Mouse (Mus musculus): ENCODE measurements around the gene Dact2. TPM values are rescaled to one million over a fixed set of nuclear protein-coding genes. Genes with fewer than 3 reads are reported as not detected.

Dact2 gene
- polyA plus RNA-seq (2015; fragmentation: Nextera tagmentation; extraction: Ambion mirVana): 19.5 and 21.1 TPM in 2 replicates

DNA sequence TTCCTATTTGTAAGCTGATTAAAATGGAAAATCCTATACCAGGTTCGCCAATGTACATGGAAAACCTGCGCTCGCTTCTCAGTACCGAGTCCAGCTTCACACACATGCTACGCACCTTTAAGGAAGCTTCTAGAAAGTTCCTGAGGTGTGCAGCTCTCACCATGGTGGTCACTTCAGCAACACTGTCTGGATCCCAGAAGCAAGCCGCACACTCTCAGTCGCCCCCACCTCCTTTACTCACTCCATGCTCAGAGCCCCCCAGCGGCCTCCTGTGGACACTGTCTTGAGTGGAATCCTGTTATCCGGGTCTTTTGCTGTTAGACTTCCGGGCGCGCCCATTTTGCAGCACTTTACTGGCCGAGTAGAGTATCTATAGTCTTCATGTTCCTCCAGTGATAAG is at the start of gene Dact2:
Gene Dact2 (minus strand): TSS at position 244 of the 400 bp plus-strand sequence.
- no peak for DNase-seq (ENCODE audit: low spot score)

DNA sequence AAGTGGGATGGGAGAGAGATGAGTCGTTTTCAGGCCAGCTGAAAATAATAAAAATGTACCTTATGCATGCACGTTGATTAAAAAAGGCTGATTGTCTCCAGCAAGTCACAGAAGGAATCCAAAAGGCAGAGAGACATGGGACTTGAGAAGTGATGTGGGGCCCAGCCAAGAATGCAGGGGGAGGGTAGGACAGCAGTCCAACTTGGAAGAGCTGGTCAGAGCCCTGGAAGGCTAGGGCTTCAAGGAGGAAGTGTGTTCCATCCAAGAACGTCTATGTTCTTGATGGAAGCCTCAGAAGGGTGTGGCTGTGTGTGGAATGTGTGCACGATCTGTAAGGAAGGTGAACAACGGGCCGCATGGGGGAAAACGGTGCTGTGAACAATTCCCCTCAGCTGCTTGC is 48.4 kb upstream of the Dact2 start:
- DNase-seq (ENCODE audit: low spot score): no peak

DNA sequence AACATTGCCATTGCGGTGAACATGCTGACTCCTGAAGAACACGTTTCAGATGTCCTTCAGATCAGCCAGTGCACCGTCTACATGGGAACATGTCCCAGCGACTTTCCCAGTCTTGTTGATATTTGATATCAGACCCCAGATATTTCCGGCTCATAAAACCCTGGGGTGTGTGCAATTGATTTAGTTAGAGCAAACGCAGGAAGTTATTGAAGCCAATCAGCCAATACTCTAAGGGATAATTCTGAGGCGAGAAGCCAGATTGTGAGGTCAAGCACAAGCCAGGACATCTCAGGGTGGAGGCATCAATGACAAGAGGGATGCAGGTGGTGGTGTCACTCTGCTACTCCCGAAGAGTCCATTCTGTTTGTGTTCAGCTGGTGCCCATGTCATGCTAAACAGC is 46.3 kb upstream of the Dact2 start:
- DNase-seq (ENCODE audit: low spot score): no peak

DNA sequence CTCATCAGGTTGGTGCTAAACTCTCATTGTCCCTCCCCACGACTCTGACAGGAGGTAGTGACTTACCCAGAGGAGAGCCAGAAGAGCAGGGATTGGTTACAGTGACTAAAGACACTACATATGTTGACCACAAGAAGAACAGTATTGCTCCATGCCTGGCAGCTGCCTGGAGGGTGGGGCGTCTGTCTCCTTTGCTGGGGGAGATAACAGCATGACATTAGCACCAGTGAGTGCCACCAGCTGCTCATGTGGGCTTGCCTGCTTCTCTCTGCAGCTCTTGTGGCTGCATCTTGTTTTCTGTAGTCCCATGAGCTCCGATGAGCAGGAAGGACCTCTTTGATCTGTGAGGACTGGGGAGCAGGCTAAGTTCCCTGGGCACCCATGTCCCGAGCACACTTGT is 45.5 kb upstream of the Dact2 start:
- DNase-seq (ENCODE audit: low spot score): no peak

DNA sequence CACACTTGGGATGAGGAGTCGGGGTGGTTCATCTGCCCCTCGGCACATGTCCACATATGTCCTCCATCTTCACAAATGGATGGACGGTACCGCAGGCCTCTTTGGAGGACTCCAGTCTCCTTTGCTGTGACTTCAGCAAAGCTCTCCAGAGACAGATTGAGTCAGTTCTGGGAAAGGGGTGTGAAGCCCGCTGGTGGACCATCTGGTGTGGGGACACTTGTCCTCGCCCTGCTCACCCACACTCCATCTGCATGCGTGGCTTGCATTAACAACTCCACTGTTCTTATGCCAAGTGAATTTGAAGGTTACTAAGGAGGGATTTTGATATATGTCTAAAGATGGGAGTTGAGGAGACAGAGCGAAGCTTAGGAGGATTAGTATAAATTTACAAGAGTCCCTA is 43.8 kb upstream of the Dact2 start:
- no peak for DNase-seq (ENCODE audit: low spot score)

DNA sequence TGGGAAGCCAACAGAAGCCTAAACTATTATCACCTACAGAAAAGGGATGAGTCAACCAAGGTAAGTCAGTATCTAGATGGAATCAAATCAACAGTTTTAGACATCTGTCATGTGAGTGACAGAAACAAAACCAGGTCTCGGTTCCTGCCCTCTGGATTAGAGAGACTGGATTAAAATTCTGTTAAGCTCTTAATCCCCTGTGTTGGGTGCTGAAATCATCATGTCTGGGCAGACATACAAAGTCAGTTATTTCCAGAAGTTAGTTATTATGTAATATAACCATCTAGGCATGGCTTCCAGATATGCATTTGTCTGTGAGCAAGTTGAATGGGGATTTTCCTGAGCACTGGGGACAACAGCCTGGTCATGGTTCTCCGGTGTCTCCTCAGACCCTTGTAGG is 42.2 kb upstream of the Dact2 start:
- no peak for DNase-seq (ENCODE audit: low spot score)

DNA sequence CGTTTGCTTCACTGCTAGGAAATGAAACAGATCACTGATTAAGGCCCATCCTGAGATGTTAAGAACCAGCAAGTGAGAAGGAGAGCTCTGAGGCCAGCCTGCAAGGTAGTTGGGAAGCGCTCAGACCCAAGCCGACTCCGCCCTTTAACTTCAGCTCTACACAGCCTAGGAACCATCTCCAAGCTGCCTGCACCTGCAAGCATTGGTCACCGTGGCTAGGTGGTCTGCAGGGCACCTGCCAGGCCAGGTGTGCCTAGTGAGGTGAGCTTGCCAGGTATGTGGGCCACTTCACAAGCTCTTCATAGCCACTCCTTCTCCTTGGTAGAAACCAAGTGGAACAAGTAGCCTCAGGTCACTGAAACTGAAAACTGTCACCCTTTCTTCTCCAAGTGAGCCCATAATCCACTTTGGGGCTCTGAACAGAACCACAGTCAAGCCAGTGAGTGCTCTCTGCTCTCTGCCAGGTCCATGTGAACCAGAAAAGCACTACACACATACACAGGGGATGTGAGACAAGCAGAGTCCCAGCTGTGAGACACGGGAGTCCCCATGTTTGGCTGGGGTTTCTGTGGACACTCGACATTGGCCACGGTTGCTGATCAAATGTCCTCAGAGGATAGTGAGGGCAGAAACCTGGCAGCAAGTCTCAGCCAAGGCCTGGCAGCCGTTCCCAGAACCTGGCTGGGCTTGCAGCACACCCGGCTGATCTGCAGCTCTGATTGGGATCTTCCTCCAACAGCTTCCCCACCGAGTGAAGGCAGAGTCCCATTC is 40.3 kb upstream of the Dact2 start:
- DNase-seq (ENCODE audit: low spot score): no peak

DNA sequence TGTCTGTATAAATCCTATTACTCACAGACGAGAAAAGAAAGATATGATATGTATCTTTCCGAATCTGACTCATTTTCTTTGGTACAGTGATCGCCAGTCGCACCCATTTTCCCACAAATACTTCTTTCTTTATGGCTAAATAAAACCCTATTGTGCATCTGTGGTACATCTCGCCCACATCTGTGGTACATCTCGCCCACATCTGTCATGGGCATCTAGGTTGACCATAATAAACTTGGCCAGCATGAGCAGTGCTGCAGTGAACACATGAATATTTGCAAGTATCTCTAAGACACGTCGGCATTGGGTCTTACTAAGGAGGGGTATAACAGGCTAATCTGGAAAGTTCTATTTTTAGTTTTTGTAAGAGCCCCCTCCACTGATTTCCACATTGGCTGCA is 38.5 kb upstream of the Dact2 start:
- DNase-seq (ENCODE audit: low spot score): no peak

DNA sequence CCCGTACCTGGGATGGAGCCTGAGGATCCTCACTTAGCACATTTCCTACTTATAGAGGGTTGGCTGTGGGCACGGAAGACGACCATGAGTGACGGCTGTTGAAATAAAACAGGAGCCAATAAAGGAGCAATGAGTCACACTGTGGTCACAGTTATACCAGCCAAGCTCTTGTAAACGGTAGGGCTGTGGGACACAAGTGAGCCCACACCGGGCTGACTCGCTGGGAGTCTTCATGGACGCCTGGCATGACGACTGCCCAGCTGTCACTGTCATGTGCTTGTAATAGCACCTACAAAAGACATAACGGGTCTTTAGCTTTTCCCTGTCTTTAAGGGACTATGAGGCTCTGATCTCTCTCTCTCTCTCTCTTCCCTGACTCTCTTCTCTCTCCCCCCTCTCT is 35.9 kb upstream of the Dact2 start:
- DNase-seq (ENCODE audit: low spot score): no peak

DNA sequence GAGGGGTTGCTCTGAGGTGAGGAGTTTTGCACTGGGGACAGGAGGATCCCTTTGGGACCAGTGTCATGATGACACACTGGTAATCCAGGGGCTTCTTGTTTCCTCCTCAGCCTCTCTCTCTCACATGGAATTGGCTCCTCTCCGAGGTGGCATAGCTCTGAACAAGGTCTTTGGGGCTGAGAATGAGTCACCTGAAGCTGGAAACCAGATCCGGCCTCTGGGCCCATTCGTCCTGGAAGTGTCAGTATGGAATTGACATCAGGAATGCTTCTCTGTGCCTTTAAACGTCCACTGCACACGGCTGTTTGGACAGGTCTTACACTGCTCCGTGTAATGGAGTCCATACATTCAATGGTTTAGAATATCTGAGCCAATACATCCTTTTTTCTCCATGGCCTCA is 33.0 kb upstream of the Dact2 start:
- DNase-seq (ENCODE audit: low spot score): no peak

DNA sequence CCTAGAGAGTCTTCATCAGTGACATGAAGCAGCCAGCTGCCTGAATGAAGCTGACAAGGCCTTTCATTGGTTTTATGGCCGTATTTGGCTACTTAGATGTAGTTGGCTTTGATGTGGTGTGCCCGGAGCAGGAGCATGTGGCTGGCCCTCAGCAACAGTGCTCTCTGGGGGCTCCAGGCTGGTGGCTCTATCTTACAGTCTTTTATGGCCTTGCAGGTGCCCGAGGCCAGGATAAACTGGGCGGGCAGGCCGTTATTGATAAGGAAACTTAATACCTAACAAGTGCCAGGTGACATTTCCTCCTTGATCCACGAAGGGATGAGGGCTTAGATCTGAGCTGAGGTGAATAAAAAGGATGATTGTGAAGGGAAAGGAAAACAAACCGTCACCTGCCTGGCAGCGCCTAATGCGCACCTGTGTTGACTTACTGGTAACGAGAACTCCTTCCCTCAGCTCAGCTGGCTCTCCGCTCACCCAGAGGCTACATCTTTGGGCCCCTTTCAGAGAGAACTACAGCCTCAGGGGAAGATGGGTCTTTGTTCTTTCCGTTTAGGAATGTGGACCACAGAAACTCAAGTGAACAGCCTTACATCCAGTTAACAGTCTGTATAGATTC is 30.8 kb upstream of the Dact2 start:
- no peak for DNase-seq (ENCODE audit: low spot score)

DNA sequence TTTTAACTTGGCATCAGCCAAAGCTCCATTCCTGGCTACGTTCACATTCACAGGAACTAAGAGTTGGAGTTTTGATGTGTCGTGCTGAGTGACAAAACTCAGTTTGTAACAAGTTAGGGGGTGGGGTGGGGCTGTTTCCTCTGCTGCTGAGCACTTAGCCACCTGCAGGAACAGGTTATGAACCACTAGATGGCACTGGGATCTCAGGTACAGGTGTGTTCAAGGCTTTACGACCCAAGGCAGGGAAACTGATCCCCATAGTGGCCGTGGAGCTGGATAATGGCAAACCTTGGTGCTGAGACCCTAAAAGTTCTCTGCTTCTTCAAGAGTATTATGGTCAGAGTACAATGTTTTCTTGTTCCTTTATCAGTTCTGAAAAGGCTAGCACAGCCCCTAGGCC is 29.6 kb upstream of the Dact2 start:
- DNase-seq (ENCODE audit: low spot score): no peak

DNA sequence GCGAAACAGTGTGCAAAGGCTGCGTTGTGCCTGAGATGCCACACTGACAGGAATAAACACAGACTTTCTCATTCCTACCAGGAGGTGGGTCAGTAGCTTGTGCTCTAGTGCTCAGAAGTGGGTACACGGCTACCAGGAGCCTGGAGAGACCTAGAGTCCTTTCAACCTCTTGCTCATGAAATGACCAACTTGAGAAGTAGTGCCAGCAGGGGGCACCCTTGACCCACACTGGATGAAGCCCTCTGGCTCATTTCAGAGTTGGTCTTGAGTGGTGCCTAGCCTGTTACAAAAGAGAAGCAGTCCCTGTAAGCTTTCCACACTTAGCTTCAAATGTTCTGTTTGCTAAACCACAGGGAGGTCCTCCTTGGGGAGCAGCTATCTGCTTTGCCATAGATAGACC is 28.5 kb upstream of the Dact2 start:
- peak; percentile 9 for DNase-seq (ENCODE audit: low spot score)

DNA sequence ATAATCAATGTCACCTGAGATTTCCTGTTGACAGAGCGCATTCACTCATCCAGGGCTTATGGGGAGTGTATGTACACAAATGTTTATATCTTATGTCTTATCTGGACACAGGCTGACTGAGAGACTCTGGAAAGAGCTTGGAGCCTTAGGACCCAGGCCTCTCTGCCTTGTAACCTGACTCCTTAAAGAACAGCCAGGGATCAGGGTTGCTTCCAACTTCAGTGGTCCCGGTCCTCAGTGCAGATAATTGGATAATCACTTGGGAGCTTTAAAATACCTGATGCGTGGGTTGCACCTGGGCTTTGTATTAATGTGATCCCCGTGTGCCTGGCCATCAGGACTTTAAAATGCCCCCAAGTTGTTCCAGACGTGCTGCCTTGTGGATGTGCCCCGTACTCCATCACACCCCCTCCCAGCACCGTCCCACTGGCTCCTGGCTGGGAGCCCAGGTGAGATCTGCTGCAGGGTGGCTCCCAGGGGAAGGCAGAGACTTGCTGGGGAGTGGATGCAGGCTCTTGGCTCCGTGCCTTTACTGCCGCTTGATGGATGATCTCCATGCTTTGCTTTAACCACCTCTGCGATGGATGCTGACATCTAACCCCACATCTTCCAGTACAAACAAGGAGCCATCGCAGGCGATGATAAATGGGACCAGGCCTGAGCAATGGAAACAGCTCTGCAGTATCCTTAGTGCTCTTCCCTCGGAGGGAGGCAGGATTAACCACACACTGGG is 26.8 kb upstream of the Dact2 start:
- DNase-seq (ENCODE audit: low spot score): no peak

DNA sequence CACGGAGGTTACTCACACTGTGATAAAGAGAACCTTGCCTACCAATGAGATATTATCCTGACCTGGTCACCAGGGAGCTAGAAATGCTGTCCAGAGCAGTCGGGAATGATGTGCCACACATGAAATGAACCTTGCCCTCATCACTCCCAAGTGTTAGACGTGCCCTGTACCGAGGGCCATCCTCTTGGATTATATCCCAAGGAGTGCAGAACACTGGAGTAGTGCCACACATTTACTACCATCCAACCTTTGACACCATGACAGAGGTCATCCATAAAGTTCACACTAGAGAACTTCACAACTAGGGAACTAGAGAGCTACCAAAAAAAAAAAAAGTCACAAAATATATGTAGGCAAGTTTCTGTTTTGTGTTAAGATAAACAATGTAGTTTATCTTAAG is 24.3 kb upstream of the Dact2 start:
- DNase-seq (ENCODE audit: low spot score): no peak

DNA sequence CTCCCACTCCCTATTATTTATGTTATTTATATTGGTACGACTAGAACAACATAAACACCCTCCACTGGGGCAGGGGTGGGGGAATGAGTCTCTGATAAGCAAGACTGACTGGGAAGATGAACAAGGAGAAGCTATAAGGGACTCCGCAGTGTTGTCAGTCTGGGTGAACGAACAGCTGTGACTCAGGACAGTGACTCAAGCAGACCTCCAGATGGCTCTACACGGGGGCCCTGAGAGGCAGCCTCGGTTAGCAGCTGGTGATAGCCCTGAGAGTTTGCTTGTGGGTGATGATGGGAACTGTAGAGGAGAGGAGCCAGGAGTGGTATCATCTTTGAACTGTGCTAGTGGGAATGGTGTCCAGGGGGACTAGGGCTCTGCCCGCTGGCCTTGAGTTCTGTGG is 23.5 kb upstream of the Dact2 start:
- DNase-seq (ENCODE audit: low spot score): no peak

DNA sequence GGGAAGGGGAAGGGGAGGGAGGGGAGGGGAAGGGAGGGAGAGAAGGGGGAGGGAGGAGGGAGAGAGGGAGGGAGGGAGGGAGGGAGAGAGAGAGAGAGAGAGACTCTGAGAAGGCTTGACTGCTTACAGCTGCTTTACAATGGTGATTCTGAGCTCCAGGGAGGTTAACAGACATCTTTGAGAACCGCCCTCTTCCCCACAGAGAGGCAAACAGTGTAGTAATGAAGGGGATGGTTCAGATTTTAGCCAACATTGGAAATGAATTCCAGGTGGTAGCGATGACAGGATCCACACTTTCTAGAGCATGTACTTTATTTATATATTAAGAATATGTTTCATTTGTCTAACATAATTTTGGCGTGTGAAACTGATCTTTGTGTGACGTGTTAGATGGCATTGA is 22.7 kb upstream of the Dact2 start:
- no peak for DNase-seq (ENCODE audit: low spot score)

DNA sequence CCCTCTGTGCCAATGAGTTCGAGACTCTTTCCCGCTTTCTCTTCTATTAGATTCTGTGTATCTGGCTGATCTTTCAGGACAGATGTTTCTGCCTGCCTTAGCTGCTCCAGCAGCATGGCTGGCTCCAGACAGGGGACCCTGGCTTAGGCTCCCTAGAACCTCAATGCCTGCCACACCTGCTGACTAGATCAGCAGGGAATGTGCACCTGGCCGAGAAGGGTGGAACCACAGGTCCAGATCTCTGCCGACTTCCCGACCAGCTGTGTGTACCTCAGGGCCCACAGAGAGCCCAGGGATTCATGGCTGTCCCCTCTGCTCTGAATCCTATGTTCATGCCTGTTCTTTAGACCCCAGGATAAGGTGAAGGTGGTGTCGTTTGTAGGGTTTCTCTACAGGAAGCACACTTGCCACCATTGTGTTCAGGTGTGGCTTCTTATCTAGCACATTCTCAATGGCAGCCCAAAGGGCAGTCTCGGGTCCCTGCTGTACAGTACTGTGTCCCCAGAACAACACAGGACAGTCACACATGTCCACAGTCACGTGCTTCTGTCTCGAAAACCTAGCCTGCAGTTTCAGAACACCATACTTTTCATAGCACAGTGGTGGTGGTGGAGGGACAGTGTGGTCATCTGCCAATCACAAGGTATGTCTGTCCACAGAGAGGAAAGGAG is 22.0 kb upstream of the Dact2 start:
- DNase-seq (ENCODE audit: low spot score): no peak

DNA sequence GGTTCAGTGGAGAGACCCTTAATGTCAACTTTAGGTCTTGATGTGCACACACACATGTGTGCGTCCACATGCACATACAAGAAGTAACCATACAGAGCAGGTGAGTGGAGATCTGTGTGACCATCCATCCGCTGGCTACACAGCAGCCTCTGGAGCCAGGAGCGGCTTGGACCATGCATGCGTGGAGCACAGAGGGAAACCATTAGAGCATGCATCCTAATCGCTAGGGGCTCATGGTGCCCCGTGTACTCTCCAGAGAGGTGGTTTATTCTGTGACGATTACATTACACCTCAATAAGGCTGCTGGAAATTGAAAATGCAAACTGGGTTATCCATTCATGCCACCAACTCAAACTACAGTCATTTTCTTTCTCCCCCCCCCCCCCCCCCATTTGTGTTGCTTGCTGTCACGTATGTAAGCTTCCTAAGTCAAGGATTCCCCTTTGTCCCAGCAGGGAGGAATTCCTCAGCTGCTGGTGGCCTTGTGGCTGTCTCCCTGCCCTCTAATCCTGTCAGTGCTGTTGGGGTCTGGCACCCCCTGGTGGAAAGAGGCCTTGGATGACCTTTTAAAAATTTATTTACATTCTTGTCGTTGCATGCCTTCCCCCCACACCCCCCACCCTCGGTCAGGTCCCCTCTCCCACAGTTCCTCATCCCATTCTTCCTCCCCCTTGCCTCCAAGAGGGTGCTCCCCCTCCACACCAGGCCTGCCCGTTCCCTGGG is 17.9 kb upstream of the Dact2 start:
- no peak for DNase-seq (ENCODE audit: low spot score)

DNA sequence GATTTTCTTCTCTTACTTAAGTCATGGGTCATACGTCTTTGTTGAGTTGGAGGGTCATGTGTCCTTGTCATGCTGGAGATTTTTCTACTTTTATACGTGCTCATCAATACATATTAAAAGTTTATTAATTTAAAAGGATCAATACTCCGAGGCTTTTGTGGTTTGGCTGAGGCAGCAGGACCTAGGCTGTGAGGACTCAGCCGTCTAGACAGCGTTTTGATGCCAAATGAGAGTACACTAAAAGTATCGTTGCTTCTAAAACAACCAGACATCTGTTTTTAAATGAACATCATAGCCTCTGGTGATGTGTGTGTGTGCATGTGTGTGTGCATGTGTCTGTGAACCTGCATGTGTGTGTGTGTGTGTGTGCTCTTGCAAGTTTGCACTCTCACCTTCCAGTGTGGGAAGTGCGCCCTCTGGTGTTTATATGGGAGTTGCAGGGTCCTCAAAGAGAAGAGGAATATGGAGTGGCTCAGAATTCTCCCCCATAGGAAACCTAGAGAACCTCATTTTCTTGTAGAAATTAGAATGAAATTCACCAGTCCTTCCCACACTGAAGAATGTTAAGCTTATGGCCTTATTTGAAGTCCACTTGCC is 16.6 kb upstream of the Dact2 start:
- peak; percentile 49 for DNase-seq (ENCODE audit: low spot score)

DNA sequence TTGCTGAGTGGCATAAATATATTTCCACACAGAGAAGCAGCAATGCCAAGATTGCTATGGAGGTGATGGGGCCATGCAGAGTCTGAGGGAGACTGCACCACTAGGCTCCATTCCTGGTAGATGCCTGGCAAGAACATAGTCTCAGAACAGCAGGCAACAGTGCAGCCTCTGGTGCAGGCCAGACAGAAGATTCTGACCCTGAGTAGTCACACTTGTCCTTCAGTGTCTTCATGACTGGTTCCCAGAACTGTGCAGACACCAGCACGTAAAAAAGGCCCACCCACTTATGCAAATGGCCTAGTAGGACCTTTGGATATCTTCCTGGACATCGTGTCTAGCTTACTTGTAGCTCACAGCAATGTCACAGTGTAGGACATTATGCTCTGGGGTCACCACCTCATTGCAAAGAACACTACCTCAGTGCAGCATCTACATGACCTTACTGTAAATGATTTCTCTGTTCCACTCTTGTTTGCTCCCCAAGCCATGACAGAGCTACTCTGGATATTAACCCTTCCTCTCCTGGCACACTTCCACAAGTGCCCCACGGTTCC is 9.9 kb upstream of the Dact2 start:
- DNase-seq (ENCODE audit: low spot score): no peak

Data from thymus, postnatal 0 days (tissue).